Mouse (Mus musculus): ENCODE measurements around the gene Gca. TPM values are rescaled to one million over a fixed set of nuclear protein-coding genes. Genes with fewer than 3 reads are reported as not detected.

The Gca gene
- total RNA-seq, 2 experiments from 2014 or later: 2.5 to 2.7 TPM

Other genes starting within 250 kb of the Gca start
- not detected for gene Gcg, start 180.6 kb upstream of the Gca start, total RNA-seq (2021)
- gene Fap, start 90.2 kb upstream of the Gca start, total RNA-seq (2021): 10 to 100 TPM; 15.6 to 19.3 TPM
- gene Ifih1, start 18.0 kb upstream of the Gca start, total RNA-seq (2021): 1 to 10 TPM; 1.9 to 2.7 TPM